Mouse (Mus musculus): ENCODE data around the gene Scn5a. TPM values are rescaled to one million over a fixed set of nuclear protein-coding genes. Genes with fewer than 3 reads are reported as not detected.

Gene Scn5a
- 13.6 TPM for polyA plus RNA-seq (2012; fragmentation: generic; extraction: Trizol)
- long read RNA-seq, experiment 1, partial matches to known transcripts = 0 of 1 reads
- long read RNA-seq, experiment 1, other reads (novel, unspliced or antisense) = 1 of 1 reads
- long read RNA-seq, experiment 2, partial matches to known transcripts = 64 of 84 reads
- long read RNA-seq, experiment 2, other reads (novel, unspliced or antisense) = 20 of 84 reads

DNA sequence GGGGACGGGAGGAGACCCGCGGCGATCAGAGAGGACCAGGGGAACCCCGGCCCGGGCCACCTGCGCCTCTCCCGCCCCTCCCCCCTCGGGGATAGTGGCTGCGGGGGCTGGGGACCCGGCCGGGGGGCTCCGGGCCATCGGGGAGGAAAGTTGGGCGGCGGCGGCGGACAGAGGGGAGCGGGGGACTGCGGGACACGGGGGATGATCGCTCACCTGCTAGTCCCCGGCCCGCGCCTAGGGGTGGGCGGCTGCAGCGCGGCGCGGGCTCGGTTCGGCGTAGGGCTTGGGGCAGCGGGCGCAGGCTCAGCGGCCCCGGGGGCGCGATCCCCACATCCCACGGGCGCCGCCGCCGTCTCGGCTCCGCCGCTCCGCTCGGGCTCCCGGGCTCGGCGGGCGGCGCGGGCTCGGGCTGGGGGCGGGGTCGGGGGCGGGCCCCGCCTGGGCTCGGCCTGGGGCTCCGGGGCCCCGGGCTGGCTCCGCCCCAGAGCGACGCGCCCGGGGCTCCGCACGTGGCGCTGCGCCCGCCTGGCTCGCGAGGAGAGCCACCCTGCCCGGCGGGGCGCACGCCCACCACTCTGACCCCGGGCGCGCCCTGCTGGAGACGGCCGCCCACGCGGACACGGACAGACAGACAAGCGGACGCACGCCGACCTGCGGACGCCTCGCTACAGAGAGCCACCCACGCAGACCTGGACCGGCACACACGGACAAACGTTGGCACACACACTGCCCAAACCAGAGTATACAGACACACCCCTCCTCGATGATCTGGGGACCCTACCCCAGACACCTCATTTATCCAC lies at the start of gene Scn5a:
Gene Scn5a, minus strand, starts transcription at position 381 of the 803 bp plus-strand sequence.
- no peaks in the 10 kb centered on the region for H3K27me3 ChIP-seq (ENCODE audit: control insufficient read depth, insufficient read depth, insufficient read length)
- H3ac ChIP-seq (ENCODE audit: control insufficient read depth, insufficient read length, low read depth) = peak within 1 kb of the TSS; percentile 25
- H3K79me2 ChIP-seq (ENCODE audit: control insufficient read depth, insufficient read depth) = no peaks in the 10 kb centered on the region
- TF ChIP-seq USF1 (IDR thresholded peaks at IDR 0.05; ENCODE audit: low read depth) (no peak), MAX (IDR thresholded peaks at IDR 0.05) (no peak), MYOG (IDR thresholded peaks at IDR 0.05; ENCODE audit: control insufficient read depth, extremely low read depth, insufficient read length) (no peak), FOSL1 (IDR thresholded peaks at IDR 0.05; ENCODE audit: insufficient read depth, low read length, poor library complexity, severe bottlenecking) (no peak), CEBPB (IDR thresholded peaks at IDR 0.05; ENCODE audit: low read depth) (no peak)
- no peaks in the 10 kb centered on the region for H3K79me3 ChIP-seq (ENCODE audit: low read depth)
- H3K36me3 ChIP-seq (ENCODE audit: control insufficient read depth, insufficient read depth) = no peaks in the 10 kb centered on the region
- H3K4me3 ChIP-seq (ENCODE audit: insufficient read depth, poor library complexity, severe bottlenecking) = peak within 1 kb of the TSS; percentile 14

DNA sequence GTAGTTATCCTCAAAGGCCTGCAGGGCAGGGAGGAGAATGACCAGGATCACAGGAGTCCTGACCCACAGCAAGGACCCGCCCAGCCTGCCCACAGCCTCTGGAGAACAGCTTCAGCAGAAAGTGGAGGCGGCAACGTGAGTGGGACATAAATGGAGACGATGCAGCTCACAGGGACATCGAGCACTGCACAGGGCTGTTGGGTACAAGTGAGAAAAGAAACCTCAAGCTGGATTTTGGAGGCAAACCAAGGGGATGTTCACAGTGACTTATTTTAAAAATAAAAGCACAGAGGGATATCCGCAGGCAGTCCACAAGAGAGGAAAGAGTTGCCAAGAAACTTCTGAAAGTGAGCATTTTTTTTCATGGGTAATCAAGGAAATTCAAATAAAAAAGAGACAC lies 48.4 kb upstream of the Scn5a start:
- Histone ChIP-seq H3K36me3 (ENCODE audit: control insufficient read depth, insufficient read depth) (no peaks in the 10 kb centered on the region), H3K4me3 (ENCODE audit: insufficient read depth, poor library complexity, severe bottlenecking) (no peak overlapping the region), H3K79me3 (ENCODE audit: low read depth) (no peaks in the 10 kb centered on the region), H3K27me3 (ENCODE audit: control insufficient read depth, insufficient read depth, insufficient read length) (no peaks in the 10 kb centered on the region), H3ac (ENCODE audit: control insufficient read depth, insufficient read length, low read depth) (no peak overlapping the region), H3K79me2 (ENCODE audit: control insufficient read depth, insufficient read depth) (no peaks in the 10 kb centered on the region)
- TF ChIP-seq CTCF (IDR thresholded peaks at IDR 0.05; ENCODE audit: control insufficient read depth, insufficient read depth, insufficient read length) (no peak), MYOD1 (IDR thresholded peaks at IDR 0.05; ENCODE audit: control insufficient read depth, insufficient read length, low read depth) (no peak), CEBPB (IDR thresholded peaks at IDR 0.05; ENCODE audit: low read depth) (no peak), MYOG (IDR thresholded peaks at IDR 0.05; ENCODE audit: control insufficient read depth, extremely low read depth, insufficient read length) (no peak), USF1 (IDR thresholded peaks at IDR 0.05; ENCODE audit: low read depth) (no peak), FOSL1 (IDR thresholded peaks at IDR 0.05; ENCODE audit: insufficient read depth, low read length, poor library complexity, severe bottlenecking) (no peak), MAX (IDR thresholded peaks at IDR 0.05) (no peak)

DNA sequence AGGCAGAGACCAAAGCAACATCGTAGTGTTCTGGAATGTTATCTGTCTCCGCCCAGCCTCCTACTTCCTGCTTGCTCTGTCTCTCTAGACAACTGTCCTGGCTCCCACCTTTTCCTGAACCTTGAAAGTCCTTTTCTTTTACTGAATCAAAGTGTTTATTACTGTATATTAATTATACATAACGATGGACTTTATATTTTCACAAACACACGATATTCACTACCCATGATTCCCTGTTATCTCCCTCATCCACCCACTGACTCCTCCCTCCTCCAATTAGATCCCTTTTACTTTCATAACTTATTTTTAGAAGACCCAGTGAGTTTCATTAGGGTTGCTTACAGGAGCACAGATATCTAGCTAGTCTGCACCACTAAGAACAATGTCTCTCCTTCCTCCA lies 45.3 kb upstream of the Scn5a start:
- Histone ChIP-seq H3ac (ENCODE audit: control insufficient read depth, insufficient read length, low read depth) (no peak overlapping the region), H3K36me3 (ENCODE audit: control insufficient read depth, insufficient read depth) (no peaks in the 10 kb centered on the region), H3K27me3 (ENCODE audit: control insufficient read depth, insufficient read depth, insufficient read length) (no peaks in the 10 kb centered on the region), H3K79me3 (ENCODE audit: low read depth) (no peaks in the 10 kb centered on the region), H3K4me3 (ENCODE audit: insufficient read depth, poor library complexity, severe bottlenecking) (no peak overlapping the region), H3K79me2 (ENCODE audit: control insufficient read depth, insufficient read depth) (no peaks in the 10 kb centered on the region)
- TF ChIP-seq MYOD1 (IDR thresholded peaks at IDR 0.05; ENCODE audit: control insufficient read depth, insufficient read length, low read depth) (no peak), FOSL1 (IDR thresholded peaks at IDR 0.05; ENCODE audit: insufficient read depth, low read length, poor library complexity, severe bottlenecking) (no peak), CEBPB (IDR thresholded peaks at IDR 0.05; ENCODE audit: low read depth) (no peak), MAX (IDR thresholded peaks at IDR 0.05) (no peak), MYOG (IDR thresholded peaks at IDR 0.05; ENCODE audit: control insufficient read depth, extremely low read depth, insufficient read length) (no peak), CTCF (IDR thresholded peaks at IDR 0.05; ENCODE audit: control insufficient read depth, insufficient read depth, insufficient read length) (no peak), USF1 (IDR thresholded peaks at IDR 0.05; ENCODE audit: low read depth) (no peak)

DNA sequence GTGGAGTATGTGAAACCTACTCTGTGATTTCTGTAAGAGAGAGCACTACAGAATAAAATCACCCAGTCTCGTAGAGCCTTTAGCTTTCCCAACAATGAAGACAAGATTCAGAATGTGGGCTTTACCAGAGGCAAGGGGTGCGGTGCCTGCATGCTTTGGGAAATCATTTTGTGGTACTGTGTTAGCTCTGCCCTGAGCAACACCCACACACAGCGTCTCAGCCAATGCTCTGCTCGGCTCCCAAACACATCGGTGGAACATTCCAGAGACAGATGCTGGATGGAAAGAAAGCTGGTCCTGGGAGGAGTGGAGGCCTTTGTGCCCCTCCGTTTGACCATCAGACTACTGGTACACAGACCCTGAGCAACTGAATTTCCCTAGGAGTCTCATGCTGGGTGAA lies 36.0 kb upstream of the Scn5a start:
- Histone ChIP-seq H3K79me3 (ENCODE audit: low read depth) (no peaks in the 10 kb centered on the region), H3K4me3 (ENCODE audit: insufficient read depth, poor library complexity, severe bottlenecking) (no peak overlapping the region), H3K79me2 (ENCODE audit: control insufficient read depth, insufficient read depth) (no peaks in the 10 kb centered on the region), H3K36me3 (ENCODE audit: control insufficient read depth, insufficient read depth) (no peaks in the 10 kb centered on the region), H3ac (ENCODE audit: control insufficient read depth, insufficient read length, low read depth) (no peak overlapping the region), H3K27me3 (ENCODE audit: control insufficient read depth, insufficient read depth, insufficient read length) (no peaks in the 10 kb centered on the region)
- TF ChIP-seq MAX (IDR thresholded peaks at IDR 0.05) = no peak
- TF ChIP-seq CEBPB (IDR thresholded peaks at IDR 0.05; ENCODE audit: low read depth) = no peak
- TF ChIP-seq CTCF (IDR thresholded peaks at IDR 0.05; ENCODE audit: control insufficient read depth, insufficient read depth, insufficient read length) = no peak
- no peak for TF ChIP-seq MYOD1 (IDR thresholded peaks at IDR 0.05; ENCODE audit: control insufficient read depth, insufficient read length, low read depth)
- TF ChIP-seq MYOG (IDR thresholded peaks at IDR 0.05; ENCODE audit: control insufficient read depth, extremely low read depth, insufficient read length) = no peak
- no peak for TF ChIP-seq FOSL1 (IDR thresholded peaks at IDR 0.05; ENCODE audit: insufficient read depth, low read length, poor library complexity, severe bottlenecking)
- TF ChIP-seq USF1 (IDR thresholded peaks at IDR 0.05; ENCODE audit: low read depth) = no peak

DNA sequence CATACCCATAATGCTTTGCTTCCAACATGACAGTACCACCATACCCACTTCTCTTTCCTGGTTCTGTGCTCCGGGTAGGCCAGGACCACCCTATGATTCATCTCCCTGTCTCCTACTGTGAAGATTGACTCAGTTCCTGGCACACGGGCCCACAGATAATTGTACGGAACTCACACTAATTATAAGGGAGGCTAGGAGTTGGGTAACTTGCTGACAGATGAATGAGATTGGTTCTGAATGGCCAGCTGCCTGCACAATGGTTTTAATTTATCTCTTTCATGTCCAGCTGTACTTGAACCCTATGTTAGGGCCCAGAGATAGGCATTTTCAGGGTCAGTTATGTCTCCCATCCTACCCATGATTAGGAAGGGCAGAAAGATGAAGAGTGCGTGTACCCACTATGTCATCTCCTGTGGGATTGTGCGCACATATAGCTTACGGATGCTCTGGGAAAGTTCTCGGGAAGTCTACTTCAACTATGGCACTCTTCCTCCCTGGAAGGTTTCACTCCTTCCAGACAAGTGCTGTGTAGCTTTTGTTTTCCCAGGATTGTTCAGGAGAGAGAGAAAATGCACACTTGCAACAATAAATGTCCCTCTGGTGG lies 31.8 kb upstream of the Scn5a start:
- no peaks in the 10 kb centered on the region for H3K79me3 ChIP-seq (ENCODE audit: low read depth)

More for the DNA sequence above, 31.8 kb upstream of the Scn5a start:
- H3K36me3 ChIP-seq (ENCODE audit: control insufficient read depth, insufficient read depth) = no peaks in the 10 kb centered on the region
- no peaks in the 10 kb centered on the region for H3K27me3 ChIP-seq (ENCODE audit: control insufficient read depth, insufficient read depth, insufficient read length)
- H3ac ChIP-seq (ENCODE audit: control insufficient read depth, insufficient read length, low read depth) = no peak overlapping the region
- no peak for TF ChIP-seq FOSL1 (IDR thresholded peaks at IDR 0.05; ENCODE audit: insufficient read depth, low read length, poor library complexity, severe bottlenecking)
- TF ChIP-seq MAX (IDR thresholded peaks at IDR 0.05) = no peak
- no peak for TF ChIP-seq USF1 (IDR thresholded peaks at IDR 0.05; ENCODE audit: low read depth)
- TF ChIP-seq CEBPB (IDR thresholded peaks at IDR 0.05; ENCODE audit: low read depth) = peak; percentile 52
- TF ChIP-seq MYOG (IDR thresholded peaks at IDR 0.05; ENCODE audit: control insufficient read depth, extremely low read depth, insufficient read length) = no peak
- no peak for TF ChIP-seq CTCF (IDR thresholded peaks at IDR 0.05; ENCODE audit: control insufficient read depth, insufficient read depth, insufficient read length)
- peak; percentile 34 for TF ChIP-seq MYOD1 (IDR thresholded peaks at IDR 0.05; ENCODE audit: control insufficient read depth, insufficient read length, low read depth)
- H3K4me3 ChIP-seq (ENCODE audit: insufficient read depth, poor library complexity, severe bottlenecking) = no peak overlapping the region
- no peaks in the 10 kb centered on the region for H3K79me2 ChIP-seq (ENCODE audit: control insufficient read depth, insufficient read depth)

Measured in C2C12 (cell line).